Mouse (Mus musculus) erythroblast, adult 5-6 weeks (primary cell): ENCODE measurements around the gene Fam155a. TPM values are rescaled to one million over a fixed set of nuclear protein-coding genes. Genes with fewer than 3 reads are reported as not detected.

Experiments used
- ATAC-seq: replicated peaks from 2 replicates; pipeline ENCODE4 v1.8.0; 2016; ENCODE audit warnings: moderate number of reproducible peaks, mild to moderate bottlenecking, moderate TSS enrichment, inconsistent platforms; ENCODE audit not compliant: poor library complexity, low FRiP score, severe bottlenecking
- total RNA-seq, 2 experiments: library from RNA; stranded (forward) in 1 of 2; stranded (reverse) in 1 of 2; fragments of 150-400 nt in 1 of 2; fragments of 200-764, 138-1000 nt in 1 of 2; gene quantifications; 2 replicates each; pipeline versions ENCODE4 v1.2.3 to v1.2.4; 2015 to 2017; ENCODE audit warnings: low replicate concordance in 2 of 2

Gene Fam155a
- total RNA-seq, 2 experiments from 2014 or later: 0.09 TPM; not detected in 1

DNA sequence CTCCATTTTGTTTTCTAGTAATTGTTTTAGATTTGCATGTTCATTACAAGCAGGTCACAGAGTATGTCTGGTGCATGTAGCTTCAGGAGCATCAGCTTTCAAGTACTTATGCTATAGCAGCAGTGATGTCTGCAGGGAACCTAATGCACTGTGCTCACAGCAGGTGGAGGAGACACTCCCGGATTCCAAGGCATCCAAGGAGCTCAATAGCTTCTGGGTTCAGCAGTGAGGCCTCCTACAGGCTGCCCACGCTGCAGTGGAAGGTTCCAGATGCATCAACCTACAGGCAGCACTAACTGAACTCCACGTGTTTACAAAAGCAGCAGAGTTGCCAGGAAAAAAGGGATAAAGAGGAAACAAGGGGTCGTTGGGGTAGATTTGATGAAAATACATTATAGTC, 559.2 kb downstream of the Fam155a start:
- ATAC-seq: no peak

DNA sequence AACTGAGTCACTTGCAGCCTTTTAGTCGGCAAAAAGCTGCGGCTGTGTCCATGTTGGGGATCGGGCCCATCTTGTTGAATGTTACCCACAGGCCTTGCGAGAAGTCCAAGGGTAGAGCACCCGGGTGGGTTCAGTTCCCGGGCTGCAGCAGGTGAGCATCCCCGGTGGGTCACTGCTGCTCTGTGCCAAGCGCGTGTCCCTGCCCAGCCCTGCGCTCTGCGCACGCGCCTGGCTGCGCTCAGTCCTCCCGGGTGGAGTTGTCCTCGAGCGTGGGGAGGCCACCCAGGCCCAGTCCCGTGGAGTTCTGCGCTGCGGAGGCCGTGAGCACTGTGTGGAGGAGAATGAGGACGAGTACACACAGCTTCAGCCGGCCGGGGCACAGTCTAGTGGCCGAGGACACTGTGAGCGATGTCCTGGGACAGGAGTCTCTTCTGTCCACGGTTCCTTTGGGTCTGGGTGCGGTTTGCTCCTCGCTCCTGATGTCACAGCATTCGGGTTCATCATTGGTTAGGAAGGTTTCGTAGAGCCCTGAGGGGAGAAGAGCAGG, 563.4 kb downstream of the Fam155a start:
- no peak for ATAC-seq

DNA sequence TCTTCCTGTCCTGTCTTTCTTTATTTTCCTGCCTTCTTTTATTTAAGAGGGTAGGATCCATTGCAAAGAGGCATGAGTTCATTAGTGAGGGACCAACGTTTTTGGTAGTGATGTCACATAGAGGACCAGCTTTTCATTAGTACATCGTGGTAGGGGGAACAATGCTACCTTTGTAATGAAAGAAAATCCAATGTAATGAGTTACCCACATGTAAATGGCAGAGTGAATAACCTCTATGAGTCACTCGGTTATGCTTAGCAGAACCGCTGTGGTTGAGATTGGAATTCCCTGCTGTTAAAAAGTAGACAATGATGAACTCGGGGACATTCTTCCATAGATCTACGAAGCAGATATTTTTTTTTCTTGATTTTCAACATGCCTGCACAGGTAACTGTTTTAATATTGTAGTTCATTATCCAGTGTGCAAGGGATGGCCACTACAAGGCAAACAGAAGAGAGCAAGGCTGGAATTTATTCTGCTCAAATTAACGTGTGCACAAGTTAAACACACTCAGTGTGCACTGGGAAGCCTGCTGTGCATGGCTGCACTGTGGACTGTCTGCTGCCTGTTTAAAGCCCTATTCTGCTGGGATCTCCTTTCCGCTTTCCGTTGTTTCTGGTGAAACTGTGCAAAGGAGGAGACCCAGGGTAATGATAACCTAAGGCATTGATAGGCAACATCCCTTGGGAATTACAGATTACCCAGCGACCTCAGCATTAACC, 566.5 kb downstream of the Fam155a start:
- ATAC-seq: no peak

- no peak for ATAC-seq
These were observed 570.9 kb downstream of the Fam155a start for GRCm38 (mm10) chr8:9200099-9200498.

DNA sequence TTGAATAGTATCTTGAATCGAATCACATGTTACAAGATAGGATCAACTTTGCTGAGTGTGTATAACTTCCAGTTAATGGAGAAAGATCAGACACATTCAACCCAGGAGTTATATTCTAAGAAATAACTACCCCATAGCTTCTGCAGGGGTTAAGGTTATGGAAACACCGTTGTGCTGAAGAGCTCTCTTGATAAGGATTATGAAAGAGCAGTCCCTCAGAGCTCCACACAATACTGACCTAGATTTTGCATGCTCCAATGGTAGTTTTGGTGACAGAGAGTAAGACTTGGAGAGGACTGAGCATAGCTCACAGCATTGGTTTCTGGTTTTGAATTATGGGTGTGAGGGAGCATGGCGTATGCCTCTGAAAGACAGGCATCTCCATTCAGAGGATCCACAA, 579.3 kb downstream of the Fam155a start:
- no peak for ATAC-seq

DNA sequence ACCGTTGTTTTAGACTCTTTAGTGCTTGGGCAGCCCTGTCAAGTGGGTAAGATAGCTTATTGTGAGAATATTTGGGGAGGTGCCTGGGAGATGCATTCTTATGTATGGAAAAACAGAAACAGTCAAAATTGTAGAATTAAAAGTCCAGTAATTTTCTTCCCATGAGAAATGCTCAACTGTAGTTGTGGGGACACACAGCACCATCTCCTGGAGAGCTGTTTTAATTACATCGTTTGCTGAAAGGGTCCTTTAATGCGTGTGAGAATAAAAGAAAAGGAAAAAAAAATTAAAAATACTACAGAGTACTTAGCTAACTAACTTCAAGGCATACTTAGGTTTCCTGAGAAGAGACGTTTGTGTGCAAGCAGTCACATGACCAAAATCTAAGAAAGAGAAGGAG, 582.3 kb downstream of the Fam155a start:
- ATAC-seq: no peak

GRCm38 (mm10) chr8:9185200-9185599, 585.8 kb downstream of the Fam155a start:
- no peak for ATAC-seq

- ATAC-seq: no peak
These were observed 588.5 kb downstream of the Fam155a start for GRCm38 (mm10) chr8:9182461-9182860.

- no peak for ATAC-seq
These were observed 590.2 kb downstream of the Fam155a start for GRCm38 (mm10) chr8:9180686-9181315.

GRCm38 (mm10) chr8:9176974-9177373, 594.0 kb downstream of the Fam155a start:
- ATAC-seq: no peak

DNA sequence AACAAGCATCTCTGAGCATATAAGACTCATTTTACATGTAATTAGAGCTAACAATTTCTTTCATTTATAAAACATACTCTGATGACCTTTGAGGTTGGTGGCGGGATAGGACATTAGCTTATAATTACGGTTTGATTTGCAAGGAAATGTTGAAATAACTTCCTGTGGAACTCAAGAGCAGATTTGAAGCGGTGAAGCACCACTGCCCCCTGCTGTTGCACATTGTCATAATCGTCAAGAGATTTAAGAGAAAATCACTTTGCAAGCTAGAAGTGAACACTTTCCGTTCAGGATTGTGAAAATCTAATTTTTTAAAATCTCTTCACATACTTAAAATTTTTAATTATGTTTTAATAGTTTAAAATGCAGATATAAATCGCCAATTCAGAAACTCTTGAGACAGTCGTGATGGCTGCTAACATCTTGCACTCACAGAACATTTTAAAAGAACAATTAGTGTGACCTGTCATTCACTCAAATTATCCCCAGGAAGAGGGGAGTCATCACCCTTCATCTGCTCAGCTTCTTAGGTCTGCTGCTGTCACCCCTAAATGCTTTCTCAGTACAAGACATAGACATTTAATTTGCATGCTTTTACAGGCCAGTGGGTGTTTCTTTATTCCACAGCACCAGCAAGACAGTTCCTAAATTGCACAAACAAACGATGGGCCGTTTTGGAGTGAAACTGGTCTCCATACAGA, 595.9 kb downstream of the Fam155a start:
- no peak for ATAC-seq

- no peak for ATAC-seq
These were observed 599.1 kb downstream of the Fam155a start for GRCm38 (mm10) chr8:9171848-9172247.

GRCm38 (mm10) chr8:9167995-9168394, 603.0 kb downstream of the Fam155a start:
- no peak for ATAC-seq

DNA sequence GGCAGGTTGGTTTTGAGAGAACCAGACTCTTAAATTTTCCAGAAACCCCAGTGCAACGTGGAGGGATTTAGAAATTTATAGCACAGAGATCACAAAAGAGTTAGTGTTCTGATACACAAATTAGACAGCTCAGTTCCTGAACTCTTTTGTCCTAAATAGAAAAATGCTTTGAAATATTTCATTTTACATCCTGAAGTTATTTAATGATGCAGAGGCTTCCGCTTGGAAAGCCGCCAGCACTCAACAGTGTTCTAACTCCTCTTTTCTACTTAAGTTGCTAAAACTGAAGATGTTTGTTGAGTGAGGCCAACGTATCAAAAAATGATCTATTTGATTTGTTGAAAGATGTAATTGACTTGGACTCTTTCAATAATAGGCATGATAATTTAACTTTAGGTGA, 609.4 kb downstream of the Fam155a start:
- ATAC-seq: no peak

DNA sequence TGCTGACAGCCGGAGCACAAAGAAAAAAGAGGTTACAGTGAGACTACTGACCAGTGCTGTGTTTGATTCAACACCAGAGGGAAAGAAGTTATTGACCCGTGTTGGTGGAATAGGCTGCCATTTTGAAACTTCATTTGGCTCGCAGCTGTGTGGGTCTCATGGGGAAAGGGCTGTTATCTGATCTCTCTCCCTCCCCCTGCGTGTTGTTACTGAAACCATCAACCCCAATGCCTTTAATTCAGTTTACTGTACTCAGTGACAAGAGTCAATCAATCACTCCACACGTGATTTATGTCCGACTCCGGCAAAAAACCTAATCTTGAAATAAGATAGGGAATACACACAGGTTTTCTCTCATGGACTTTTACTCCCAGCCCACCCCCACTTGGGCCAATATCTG, 611.6 kb downstream of the Fam155a start:
- ATAC-seq: no peak

DNA sequence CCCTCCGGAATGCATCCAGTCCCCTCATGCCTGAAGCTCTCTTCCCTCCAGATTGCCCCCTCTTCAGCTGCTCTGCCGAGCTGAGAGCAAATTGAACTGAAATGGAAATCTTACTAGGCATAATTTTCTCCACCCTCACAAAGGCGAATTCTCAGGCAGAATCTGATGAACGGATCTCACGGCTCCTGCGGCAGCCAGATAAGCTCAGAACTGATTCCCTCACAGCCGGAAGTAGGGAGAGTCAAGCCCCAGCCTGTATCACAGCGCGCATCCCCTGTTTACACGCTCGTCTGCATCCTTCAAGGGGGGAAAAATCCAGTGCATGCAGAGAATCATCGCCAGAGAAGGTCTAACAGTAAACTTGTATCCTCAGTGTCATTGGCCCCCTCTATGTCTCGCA, 612.3 kb downstream of the Fam155a start:
- no peak for ATAC-seq

GRCm38 (mm10) chr8:9157141-9157781, 613.7 kb downstream of the Fam155a start:
- ATAC-seq: no peak
